Mouse (Mus musculus) naive thymus-derived CD4-positive, alpha-beta T cell, adult 2 months (primary cell): Measurements from ENCODE around the gene Dnajc5.

Experiments used
- DNase-seq: peaks from one replicate; pipeline ENCODE4 v3.0.0-alpha.2; 2011; ENCODE audit warnings: low read depth

Dnajc5 gene

GRCm38 (mm10) chr2:181589011-181589731, 68.9 kb downstream of the Dnajc5 start:
- no peak for DNase-seq

GRCm38 (mm10) chr2:181589732-181590105, 69.4 kb downstream of the Dnajc5 start:
- DNase-seq: no peak

GRCm38 (mm10) chr2:181590471-181590870, 70.2 kb downstream of the Dnajc5 start:
- DNase-seq: no peak

DNA sequence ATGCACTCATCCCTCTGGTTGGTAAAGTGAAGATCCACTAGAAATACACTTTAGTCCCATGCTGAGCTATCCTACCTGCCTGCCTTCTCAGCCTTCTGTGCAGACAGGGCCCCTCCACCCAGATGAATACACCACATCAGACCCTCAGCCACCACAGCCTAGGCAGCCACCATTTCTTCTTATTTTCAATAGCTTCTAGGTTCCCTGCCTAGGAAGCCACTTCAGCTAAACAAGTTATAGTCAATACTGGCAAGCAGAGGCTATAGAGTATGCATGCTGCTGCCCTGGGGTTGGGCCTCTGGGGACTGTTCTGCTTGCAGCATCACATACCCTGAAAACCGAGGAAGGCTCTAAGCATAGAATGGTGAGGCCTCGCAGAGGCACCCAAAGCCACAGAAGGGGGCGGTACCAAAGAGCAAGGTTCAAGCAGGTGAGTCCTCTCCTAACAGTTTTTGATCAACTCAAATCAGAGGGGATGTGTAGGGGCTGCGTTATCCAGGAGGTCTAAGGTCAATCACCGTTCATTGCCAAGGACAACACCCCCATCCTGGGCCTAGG, 71.3 kb downstream of the Dnajc5 start, which contains the start of gene Prpf6:
Gene Prpf6 (plus strand): TSS at position 341 of the 558 bp plus-strand sequence.
- peak; percentile 67 for DNase-seq

- peak; percentile 72 for DNase-seq
These were observed 72.2 kb downstream of the Dnajc5 start, which contains the start of gene Zfp512b for GRCm38 (mm10) chr2:181592231-181593041. Gene Zfp512b (minus strand): TSS chr2:181592803.

GRCm38 (mm10) chr2:181593042-181593421, 72.7 kb downstream of the Dnajc5 start:
- no peak for DNase-seq

DNA sequence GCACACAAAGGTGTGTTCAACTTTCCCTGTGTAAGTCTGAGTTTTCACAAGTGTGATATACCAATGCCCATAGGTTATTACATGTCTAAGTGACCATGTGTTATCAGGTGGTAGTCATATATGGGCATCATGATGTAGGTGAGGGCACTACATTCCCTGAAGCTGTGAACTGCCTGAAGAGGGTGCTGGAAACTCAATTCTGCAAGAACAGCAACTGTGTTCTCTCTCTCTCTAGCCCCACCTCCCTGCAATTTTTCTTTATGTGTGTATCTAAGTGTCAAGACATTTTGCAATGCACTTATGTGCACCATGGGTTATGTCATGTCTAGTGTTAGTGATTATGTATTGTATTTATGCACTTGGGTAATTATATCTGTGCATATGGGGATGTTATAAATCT, 73.7 kb downstream of the Dnajc5 start:
- DNase-seq: no peak

GRCm38 (mm10) chr2:181594946-181595696, 74.8 kb downstream of the Dnajc5 start:
- DNase-seq: peak; percentile 75

GRCm38 (mm10) chr2:181596221-181596960, 76.1 kb downstream of the Dnajc5 start:
- no peak for DNase-seq

GRCm38 (mm10) chr2:181597378-181598061, 77.2 kb downstream of the Dnajc5 start:
- no peak for DNase-seq

DNA sequence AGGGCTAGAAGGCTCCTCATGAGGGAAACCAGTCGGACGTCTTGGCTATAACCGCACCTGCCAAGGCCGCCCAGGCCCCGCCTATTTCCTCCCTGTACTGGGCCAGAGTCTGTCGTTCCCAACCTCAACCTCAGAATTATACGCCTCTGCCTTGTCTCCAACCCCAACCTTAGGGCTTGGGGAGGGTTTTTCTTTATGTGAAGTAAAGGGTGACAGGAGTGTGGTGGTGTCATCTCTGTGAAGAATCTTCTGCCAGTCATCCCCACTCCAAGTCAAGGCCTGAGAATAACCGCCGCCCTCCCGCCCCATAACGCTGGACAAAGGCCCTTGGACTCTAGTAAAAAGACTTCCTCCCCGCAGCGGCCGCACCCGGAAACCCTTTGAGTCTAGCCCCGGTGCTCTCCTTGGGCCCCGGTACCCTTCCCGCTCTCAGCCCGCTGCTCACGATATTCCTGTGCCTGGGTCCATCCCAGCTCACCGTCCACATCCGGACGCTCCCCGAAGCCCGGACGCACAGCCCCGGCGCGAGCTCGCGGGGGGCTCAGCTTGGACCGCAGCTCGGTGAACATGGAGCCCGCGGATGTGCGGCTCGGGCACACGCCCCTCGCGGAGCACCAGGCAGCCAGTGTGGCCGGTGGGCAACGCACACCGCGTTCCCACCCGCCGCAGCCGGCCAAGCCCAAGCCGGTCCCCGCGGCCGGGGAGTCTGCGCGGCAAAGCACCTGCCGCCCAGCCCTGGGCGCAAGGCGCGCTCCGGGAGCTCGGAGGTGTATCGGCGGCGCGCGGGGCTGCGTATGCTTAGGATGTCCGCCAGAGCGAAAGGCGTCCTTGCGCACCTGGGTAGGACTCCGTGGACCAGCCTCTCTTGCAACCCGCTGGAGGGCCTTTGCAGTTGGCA, 78.4 kb downstream of the Dnajc5 start, which contains the start of gene Samd10:
Gene Samd10 (minus strand): TSS at position 759 of the 898 bp plus-strand sequence.
- peak; percentile 77 for DNase-seq

GRCm38 (mm10) chr2:181600226-181600758, 80.0 kb downstream of the Dnajc5 start:
- DNase-seq: peak; percentile 39

DNA sequence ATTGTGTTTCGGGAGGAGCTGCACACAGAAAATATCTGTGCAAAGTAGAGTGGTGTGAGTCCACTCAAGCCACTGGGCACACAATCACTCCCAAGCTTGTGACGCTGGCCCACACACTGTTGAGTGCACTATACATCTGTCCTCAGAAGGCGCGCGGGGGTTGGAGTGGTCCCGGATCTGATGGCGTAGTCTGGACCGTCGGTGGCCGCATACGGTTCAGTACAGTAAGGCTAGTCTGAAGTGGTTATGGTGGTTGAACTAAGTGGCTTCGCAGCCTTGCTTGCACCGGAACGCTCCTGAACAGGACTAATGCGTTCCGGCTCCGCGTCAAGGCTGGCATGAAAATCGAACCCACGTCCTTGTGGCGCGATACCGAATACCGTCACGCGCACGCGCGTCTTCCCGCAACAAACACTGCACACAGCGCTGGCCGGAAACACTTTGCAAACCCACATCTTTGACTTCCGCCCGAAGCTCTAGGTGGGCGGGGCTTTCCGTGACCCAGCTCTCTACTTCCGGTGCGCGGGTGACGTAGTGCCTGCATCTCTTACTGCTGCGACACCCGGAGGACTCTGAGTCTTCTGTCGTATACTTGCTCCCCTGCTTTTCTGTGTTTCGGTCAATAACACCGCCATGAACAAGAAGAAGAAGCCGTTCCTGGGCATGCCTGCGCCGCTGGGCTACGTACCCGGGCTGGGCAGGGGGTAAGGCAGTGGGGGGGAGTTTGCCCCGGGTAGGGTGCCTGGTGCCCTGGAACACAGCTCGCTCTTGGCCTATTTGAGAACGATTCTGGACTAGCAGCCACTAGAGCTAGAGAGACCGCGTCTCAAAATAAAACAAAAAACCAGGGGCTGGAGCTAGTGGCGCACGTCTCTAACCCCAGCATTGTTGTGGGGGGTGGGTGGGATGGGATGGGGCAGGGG, 80.8 kb downstream of the Dnajc5 start:
- peak; percentile 98 for DNase-seq

GRCm38 (mm10) chr2:181601751-181602145, 81.5 kb downstream of the Dnajc5 start:
- DNase-seq: peak; percentile 59

GRCm38 (mm10) chr2:181602367-181602766, 82.1 kb downstream of the Dnajc5 start:
- no peak for DNase-seq
